Comparison of ENCODE assay signal across 10 mouse cellular contexts in the genomic region with DNA sequence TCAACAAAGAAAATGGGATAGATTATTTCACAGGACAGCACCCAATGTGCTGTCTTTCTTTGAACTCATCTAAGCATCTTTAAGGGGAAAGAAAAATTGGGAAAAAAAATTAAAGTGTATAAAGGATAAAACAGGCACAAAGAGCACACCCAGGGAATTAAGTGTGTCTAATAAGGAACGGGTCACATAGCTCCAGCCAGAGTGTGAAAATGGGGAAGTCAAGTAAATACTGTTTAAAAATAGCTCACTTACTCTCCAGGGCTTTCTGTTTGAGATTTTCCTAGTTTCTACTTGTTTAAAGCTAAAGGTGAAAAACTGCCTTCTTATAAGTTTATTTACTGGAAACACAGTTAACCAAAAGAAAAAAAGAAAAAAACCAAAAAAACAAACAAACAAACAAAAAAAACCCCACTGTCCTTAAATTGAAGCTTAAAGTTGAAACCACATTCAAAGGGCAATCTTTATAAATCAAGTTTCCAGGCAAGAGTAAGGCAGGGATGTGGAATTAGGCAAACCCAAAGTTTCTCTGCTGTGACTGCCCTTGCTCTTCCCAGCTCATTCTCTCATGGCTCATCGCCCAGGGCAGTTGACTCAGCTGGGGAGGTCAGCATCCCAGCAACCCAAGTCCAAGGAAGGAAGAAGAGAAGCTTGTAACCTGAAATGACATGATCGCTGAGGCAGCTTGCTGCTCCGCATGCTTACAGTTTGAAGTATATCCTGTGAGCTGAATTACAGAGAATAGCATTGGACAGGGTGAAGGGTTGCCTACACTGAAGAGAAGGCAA. TPM values are rescaled to one million over a fixed set of nuclear protein-coding genes. Genes with fewer than 3 reads are reported as not detected.
DNase-seq lines count a peak whose midpoint lies in the region; ATAC-seq and TF ChIP-seq lines count a peak whose summit lies in the region.
"Had no signal": no experiment of that assay in that cellular context is flagged by ENCODE, and none has a peak within 500 bp of the region (broad histone marks: within the 10 kb centered on the region; RNA-seq: fewer than 3 reads in every experiment).

No protein-coding gene starts in this region.

- no peaks in the 10 kb centered on the region for H3K36me3 ChIP-seq in neural tube, embryonic 11.5 days (ENCODE audit: control insufficient read depth, insufficient read depth, low read length)
- H3K36me3 ChIP-seq in splenic B cell, adult 2 months (ENCODE audit: control insufficient read depth, insufficient read depth, low read length, poor library complexity, severe bottlenecking): no peaks in the 10 kb centered on the region
- H3K36me3 ChIP-seq in hindbrain, embryonic 12.5 days: no peaks in the 10 kb centered on the region

- no peak overlapping the region for H3K27ac ChIP-seq in neural tube, embryonic 11.5 days (ENCODE audit: low read depth, low read length)
- no peak overlapping the region for H3K27ac ChIP-seq in hindbrain, embryonic 12.5 days
- H3K27ac ChIP-seq: left cerebral cortex, adult 2 months had no signal

- no peak overlapping the region for H3K4me2 ChIP-seq in neural tube, embryonic 11.5 days (ENCODE audit: low read depth)
- H3K4me2 ChIP-seq in hindbrain, embryonic 12.5 days (replicated peaks): no peak overlapping the region

- WGBS in neural tube, embryonic 11.5 days: 65% methylated on average over 4 of the region's 4 CpGs
- 76% methylated on average over 4 of the region's 4 CpGs for WGBS in hindbrain, embryonic 12.5 days

- no peak overlapping the region for H3K9ac ChIP-seq in neural tube, embryonic 11.5 days (ENCODE audit: low read length)
- no peak overlapping the region for H3K9ac ChIP-seq in hindbrain, embryonic 12.5 days

- no peak for TF ChIP-seq POLR2A in brain, embryonic 14.5 days (IDR thresholded peaks at IDR 0.05; ENCODE audit: borderline replicate concordance, extremely low read depth, insufficient read depth, insufficient read length, poor library complexity, severe bottlenecking)

- no peak overlapping the region for H3K4me3 ChIP-seq in neural tube, embryonic 11.5 days (ENCODE audit: low read depth, low read length)
- no peak overlapping the region for H3K4me3 ChIP-seq in hindbrain, embryonic 12.5 days
- H3K4me3 ChIP-seq: left cerebral cortex, adult 2 months; megakaryocyte, embryonic 14.5 days had no signal

- no peaks in the 10 kb centered on the region for H3K9me3 ChIP-seq in neural tube, embryonic 11.5 days (ENCODE audit: control insufficient read depth, low read length)
- H3K9me3 ChIP-seq in hindbrain, embryonic 12.5 days (replicated peaks): no peaks in the 10 kb centered on the region
- H3K9me3 ChIP-seq: megakaryocyte, embryonic 14.5 days had no signal

- no peak for ATAC-seq in neural tube, embryonic 11.5 days (ENCODE audit: insufficient read depth, low FRiP score, low TSS enrichment)
- no peak for ATAC-seq in hindbrain, embryonic 12.5 days (ENCODE audit: low FRiP score)

- no peaks in the 10 kb centered on the region for H3K27me3 ChIP-seq in neural tube, embryonic 11.5 days (ENCODE audit: control insufficient read depth, insufficient read depth, low read length)
- no peaks in the 10 kb centered on the region for H3K27me3 ChIP-seq in splenic B cell, adult 2 months (ENCODE audit: control insufficient read depth, insufficient read depth, low read length, poor library complexity, severe bottlenecking)
- H3K27me3 ChIP-seq in hindbrain, embryonic 12.5 days: no peaks in the 10 kb centered on the region
- H3K27me3 ChIP-seq: megakaryocyte, embryonic 14.5 days had no signal

- DNase-seq in neural tube, embryonic 11.5 days (ENCODE audit: low spot score): peak; percentile 20
- no peak for DNase-seq in neural tube, embryonic 10.5 days (ENCODE audit: extremely low spot score, low spot score)
- DNase-seq in brain, embryonic 14.5 days (ENCODE audit: low read depth): peak; percentile 30
- DNase-seq in kidney, adult 11 months: peak; percentile 8
- DNase-seq in splenic B cell, adult 2 months (ENCODE audit: low read depth, low spot score): peak; percentile 23
- DNase-seq in MN1 (ENCODE audit: low spot score): no peak
- no peak for DNase-seq in spleen, adult 18-20 months

- H3K4me1 ChIP-seq in neural tube, embryonic 11.5 days (ENCODE audit: control insufficient read depth, insufficient read depth, low read length): no peaks in the 10 kb centered on the region
- H3K4me1 ChIP-seq in hindbrain, embryonic 12.5 days: no peaks in the 10 kb centered on the region

- TF ChIP-seq CTCF in brain, embryonic 14.5 days (IDR thresholded peaks at IDR 0.05; ENCODE audit: borderline replicate concordance, extremely low read depth, insufficient read depth, insufficient read length): no peak

RNA-seq across cellular contexts. Expression of gene Arhgap15, which starts 57.5 kb away (rescaled TPM):
- 0.41 and 0.53 TPM in 2 replicates for polyA plus RNA-seq in neural tube, embryonic 11.5 days (2014; fragmentation: Nextera tagmentation; extraction: Ambion mirVana)
- polyA plus RNA-seq in brain, embryonic 14.5 days (2012; rRNA removed): 0.57 and 0.71 TPM in 2 replicates
- 1.2 and 1.4 TPM in 2 replicates for polyA plus RNA-seq in hindbrain, embryonic 12.5 days (2016; fragmentation: Nextera tagmentation; extraction: Ambion mirVana)

Comparison
In these comparisons a context has a peak if more than half of its experiments do, and no peak if none do; other contexts are left out.
1. DNase-seq: peak in neural tube, embryonic 11.5 days (single experiment), brain, embryonic 14.5 days (single experiment), kidney, adult 11 months (single experiment) and splenic B cell, adult 2 months (single experiment); none in neural tube, embryonic 10.5 days (single experiment), MN1 (single experiment) and spleen, adult 18-20 months (0 of 2).